In the genomic region with DNA sequence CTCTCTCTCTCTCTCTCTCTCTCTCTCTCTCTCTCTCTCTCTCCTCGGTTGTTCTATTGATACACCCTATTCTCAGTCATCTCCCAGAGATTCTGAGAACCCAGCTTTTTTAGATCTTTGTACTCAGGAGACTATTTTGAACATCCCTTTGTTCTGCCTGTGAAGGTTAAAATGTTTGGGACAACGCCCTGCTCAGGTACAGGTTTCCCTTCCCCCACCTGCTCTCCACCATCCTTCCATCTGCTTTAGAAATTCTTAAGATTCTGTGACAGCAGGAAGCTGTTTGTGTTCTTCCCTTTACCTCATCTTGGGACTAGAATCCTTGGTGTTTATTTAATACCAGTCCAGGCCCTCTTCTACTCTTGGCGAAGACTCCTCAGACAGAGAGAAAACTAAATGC, we compare ENCODE assay signal across 20 mouse cellular contexts.
DNase-seq lines count a peak whose midpoint lies in the region; ATAC-seq and TF ChIP-seq lines count a peak whose summit lies in the region.
"Had no signal": no experiment of that assay in that cellular context is flagged by ENCODE, and none has a peak within 500 bp of the region (broad histone marks: within the 10 kb centered on the region; RNA-seq: fewer than 3 reads in every experiment).

No protein-coding gene starts in this region.

- intact Hi-C loops in heart, adult 2 months (cut with DNase I) = loop anchor here (2.0 to 10.0 kb wide), 5 partner anchors 150 to 1667 kb away; a partner anchor contains a TSS

- no peaks in the 10 kb centered on the region for H3K79me2 ChIP-seq in heart, adult 2 months (replicated peaks; ENCODE audit: control insufficient read depth, insufficient read depth, low read length)

- TF ChIP-seq POLR2A in heart, adult 2 months (IDR thresholded peaks at IDR 0.05; ENCODE audit: insufficient read depth, low read depth, low read length) = no peak

- WGBS in heart, adult 2 months = 81% methylated on average over 3 of the region's 3 CpGs
- WGBS in midbrain, postnatal 0 days = 76% methylated on average over 3 of the region's 3 CpGs
- WGBS in midbrain, embryonic 10.5 days = 84% methylated on average over 3 of the region's 3 CpGs
- WGBS in limb, embryonic 10.5 days = 75% methylated on average over 3 of the region's 3 CpGs
- 79% methylated on average over 3 of the region's 3 CpGs for WGBS in embryonic facial prominence, embryonic 10.5 days

- H3K4me2 ChIP-seq in midbrain, postnatal 0 days (ENCODE audit: low read depth, low read length, poor library complexity, severe bottlenecking) = no peak overlapping the region
- H3K4me2 ChIP-seq: heart, embryonic 12.5 days; heart, embryonic 15.5 days; hindbrain, embryonic 12.5 days; intestine, embryonic 15.5 days had no signal

- H3K27me3 ChIP-seq in heart, adult 2 months (ENCODE audit: control insufficient read depth, insufficient read depth, low read length) = no peaks in the 10 kb centered on the region
- no peaks in the 10 kb centered on the region; the same call in 1 of the 2 replicates for H3K27me3 ChIP-seq in midbrain, postnatal 0 days (ENCODE audit: insufficient read depth, low read length)
- H3K27me3 ChIP-seq in midbrain, embryonic 10.5 days (ENCODE audit: low read depth, poor library complexity, severe bottlenecking) = peaks cover 43% of the 10 kb centered on the region; the same call in 1 of the 2 replicates
- no peaks in the 10 kb centered on the region for H3K27me3 ChIP-seq in limb, embryonic 10.5 days (ENCODE audit: low read depth, poor library complexity, severe bottlenecking)
- peaks cover 29% of the 10 kb centered on the region for H3K27me3 ChIP-seq in embryonic facial prominence, embryonic 10.5 days (replicated peaks; ENCODE audit: low read depth, poor library complexity, severe bottlenecking)
- H3K27me3 ChIP-seq: CH12.LX; heart, embryonic 15.5 days; intestine, embryonic 15.5 days had no signal

- in situ Hi-C loops in ES-E14 (cut with MboI; ENCODE audit: low sequenced_read_pairs in 2 of 2, unreplicated experiment in 2 of 2) = no loop called here

- TF ChIP-seq EP300 in heart, adult 2 months (IDR thresholded peaks at IDR 0.05; ENCODE audit: insufficient read depth, low read depth, low read length) = no peak

- H3K27ac ChIP-seq in heart, adult 2 months = peak overlapping the region; percentile 7; the same call in 1 of the 2 replicates
- H3K27ac ChIP-seq in midbrain, postnatal 0 days (ENCODE audit: low read depth, low read length) = 0 out of 2 replicates have a peak overlapping the region, but pooled peaks have one; percentile 18
- no peak overlapping the region for H3K27ac ChIP-seq in midbrain, embryonic 10.5 days (replicated peaks)
- no peak overlapping the region for H3K27ac ChIP-seq in ES-E14 (ENCODE audit: insufficient read depth, low read depth, low read length, poor library complexity, severe bottlenecking)
- peak overlapping the region; percentile 44; the same call in 1 of the 2 replicates for H3K27ac ChIP-seq in limb, embryonic 10.5 days
- no peak overlapping the region for H3K27ac ChIP-seq in embryonic facial prominence, embryonic 10.5 days (replicated peaks)
- H3K27ac ChIP-seq: forebrain, embryonic 10.5 days; heart, embryonic 15.5 days; hindbrain, embryonic 12.5 days; intestine, embryonic 15.5 days had no signal

- H3K9me3 ChIP-seq in midbrain, postnatal 0 days (ENCODE audit: low read length) = no peaks in the 10 kb centered on the region
- H3K9me3 ChIP-seq in midbrain, embryonic 10.5 days (replicated peaks) = no peaks in the 10 kb centered on the region
- H3K9me3 ChIP-seq in ES-E14 (ENCODE audit: control insufficient read depth, insufficient read depth, low read depth, low read length) = no peaks in the 10 kb centered on the region
- no peaks in the 10 kb centered on the region for H3K9me3 ChIP-seq in limb, embryonic 10.5 days (replicated peaks)
- no peaks in the 10 kb centered on the region; the same call in 1 of the 2 replicates for H3K9me3 ChIP-seq in embryonic facial prominence, embryonic 10.5 days
- H3K9me3 ChIP-seq: heart, embryonic 15.5 days; hindbrain, embryonic 12.5 days; intestine, embryonic 15.5 days had no signal

- no peak overlapping the region for H3K4me3 ChIP-seq in heart, adult 2 months
- H3K4me3 ChIP-seq in midbrain, postnatal 0 days (ENCODE audit: low read depth, low read length) = no peak overlapping the region
- no peak overlapping the region for H3K4me3 ChIP-seq in midbrain, embryonic 10.5 days
- H3K4me3 ChIP-seq in ES-E14 (ENCODE audit: insufficient read depth in 1 of 2, low read depth in 1 of 2, low read length in 2 of 2, poor library complexity in 1 of 2, severe bottlenecking in 1 of 2) = no peak overlapping the region
- H3K4me3 ChIP-seq in limb, embryonic 10.5 days = no peak overlapping the region
- H3K4me3 ChIP-seq in embryonic facial prominence, embryonic 10.5 days = no peak overlapping the region
- H3K4me3 ChIP-seq: forebrain, embryonic 10.5 days; gastrocnemius, adult 2 months; heart, embryonic 12.5 days; heart, embryonic 15.5 days; hindbrain, embryonic 12.5 days; intestine, embryonic 15.5 days had no signal

- no peak for DNase-seq in heart, adult 2 months
- DNase-seq in heart, adult 18-20 months = no peak
- no peak for DNase-seq in midbrain, postnatal 0 days (ENCODE audit: low spot score)
- DNase-seq in midbrain, embryonic 10.5 days (ENCODE audit: low spot score) = no peak
- peak; percentile 8 for DNase-seq in ES-E14 (ENCODE audit: low read depth, low spot score)
- no peak for DNase-seq in limb, embryonic 10.5 days (ENCODE audit: low spot score)
- no peak for DNase-seq in cerebellum, postnatal 14 days
- DNase-seq in embryonic facial prominence, embryonic 10.5 days (ENCODE audit: low spot score) = no peak
- DNase-seq: B cell, adult 2 months; cerebellum, adult 11 months; cerebellum, adult 9-11 months; gastrocnemius, adult 2 months had no signal

- no peak overlapping the region for H3K9ac ChIP-seq in heart, adult 2 months (ENCODE audit: low read depth, low read length)
- no peak overlapping the region for H3K9ac ChIP-seq in midbrain, postnatal 0 days (replicated peaks; ENCODE audit: low read length, poor library complexity, severe bottlenecking)
- no peak overlapping the region for H3K9ac ChIP-seq in ES-E14 (ENCODE audit: insufficient read depth, low read depth, low read length, poor library complexity, severe bottlenecking)
- H3K9ac ChIP-seq: forebrain, postnatal 0 days; heart, embryonic 12.5 days; heart, embryonic 15.5 days; hindbrain, embryonic 12.5 days; intestine, embryonic 15.5 days had no signal

- no peak for TF ChIP-seq CTCF in heart, adult 2 months (IDR thresholded peaks at IDR 0.05)
- no peak for TF ChIP-seq CTCF in midbrain, postnatal 0 days (IDR thresholded peaks at IDR 0.05)

- peaks cover 7% of the 10 kb centered on the region for H3K4me1 ChIP-seq in heart, adult 2 months (ENCODE audit: control insufficient read depth, insufficient read depth, low read length)
- no peaks in the 10 kb centered on the region; the same call in 1 of the 2 replicates for H3K4me1 ChIP-seq in midbrain, postnatal 0 days (ENCODE audit: insufficient read depth, low read length)
- peaks cover 53% of the 10 kb centered on the region for H3K4me1 ChIP-seq in midbrain, embryonic 10.5 days
- no peaks in the 10 kb centered on the region for H3K4me1 ChIP-seq in ES-E14 (ENCODE audit: control insufficient read depth in 2 of 2, insufficient read depth in 2 of 2, low read length in 2 of 2, poor library complexity in 1 of 2)
- peaks cover 91% of the 10 kb centered on the region for H3K4me1 ChIP-seq in limb, embryonic 10.5 days
- H3K4me1 ChIP-seq in embryonic facial prominence, embryonic 10.5 days = peaks cover 43% of the 10 kb centered on the region
- H3K4me1 ChIP-seq: heart, embryonic 12.5 days; heart, embryonic 15.5 days; intestine, embryonic 15.5 days had no signal

- H3K36me3 ChIP-seq in heart, adult 2 months (ENCODE audit: control insufficient read depth, insufficient read depth, low read length) = no peaks in the 10 kb centered on the region
- no peaks in the 10 kb centered on the region for H3K36me3 ChIP-seq in midbrain, postnatal 0 days (ENCODE audit: insufficient read depth, low read length)
- no peaks in the 10 kb centered on the region for H3K36me3 ChIP-seq in midbrain, embryonic 10.5 days
- no peaks in the 10 kb centered on the region for H3K36me3 ChIP-seq in ES-E14 (ENCODE audit: control insufficient read depth, insufficient read depth, low read length, poor library complexity, severe bottlenecking)
- no peaks in the 10 kb centered on the region for H3K36me3 ChIP-seq in limb, embryonic 10.5 days
- no peaks in the 10 kb centered on the region for H3K36me3 ChIP-seq in embryonic facial prominence, embryonic 10.5 days (replicated peaks)
- H3K36me3 ChIP-seq: forebrain, embryonic 10.5 days; heart, embryonic 12.5 days; heart, embryonic 15.5 days; hindbrain, embryonic 12.5 days; intestine, embryonic 15.5 days had no signal

- no peak for ATAC-seq in midbrain, postnatal 0 days (ENCODE audit: low FRiP score)
- ATAC-seq: forebrain, embryonic 14.5 days had no signal

TF ChIP-seq in ES-E14, 5 proteins besides CTCF, POLR2A, EP300 and RAD21:
- TF ChIP-seq HCFC1 (IDR thresholded peaks at IDR 0.05; ENCODE audit: borderline replicate concordance, insufficient read depth, low read length) (no peak), MAFK (IDR thresholded peaks at IDR 0.05; ENCODE audit: insufficient read depth, low read depth, low read length) (no peak), ZNF384 (IDR thresholded peaks at IDR 0.05; ENCODE audit: low read depth, low read length) (no peak), CHD2 (IDR thresholded peaks at IDR 0.05; ENCODE audit: low read depth, low read length) (0 out of 2 replicates have a peak, but pooled peaks have one; percentile 48), ZC3H11A (IDR thresholded peaks at IDR 0.05; ENCODE audit: borderline replicate concordance, low read depth, low read length) (no peak)

Comparison
In these comparisons a context has a peak if more than half of its experiments do, and no peak if none do; other contexts are left out.
1. H3K27ac ChIP-seq: peak in heart, adult 2 months (single experiment), midbrain, postnatal 0 days (single experiment) and limb, embryonic 10.5 days (single experiment); none in midbrain, embryonic 10.5 days (single experiment), ES-E14 (single experiment) and embryonic facial prominence, embryonic 10.5 days (single experiment).